Mouse (Mus musculus) kidney, postnatal 36 days (tissue): Measurements from ENCODE around the gene 2510009E07Rik.
"Not testable (repeated sequence)": the region's sequence is repeated elsewhere in the genome, so short reads cannot be mapped to it uniquely, and the experiment has no call there.

Source experiments
- DNase-seq, 2 experiments: peaks; one replicate each; pipeline ENCODE4 v3.0.0; 2021 to 2022; ENCODE audit warnings: mixed read lengths in 2 of 2

The 2510009E07Rik gene

DNA sequence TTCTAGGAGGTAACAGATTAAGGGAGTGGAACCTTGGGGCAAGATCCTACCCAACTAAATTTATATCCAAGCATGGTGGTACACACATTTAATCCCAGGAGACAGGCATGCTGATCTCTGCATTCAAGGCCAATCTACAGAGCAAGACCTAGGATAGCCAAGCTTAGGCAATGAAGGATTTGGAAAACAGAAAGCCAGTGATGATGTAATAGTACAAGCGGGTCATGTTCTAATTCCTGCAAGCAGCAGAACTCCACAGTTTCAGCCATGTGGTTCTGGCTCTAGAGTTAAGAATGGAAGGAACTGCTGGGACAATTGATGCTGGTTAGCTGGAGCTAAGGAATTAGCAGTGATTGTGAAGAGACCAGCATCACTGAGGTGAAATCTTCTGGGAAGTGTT, 20.8 kb downstream of the 2510009E07Rik start:
- DNase-seq, result not testable (repeated sequence)

DNA sequence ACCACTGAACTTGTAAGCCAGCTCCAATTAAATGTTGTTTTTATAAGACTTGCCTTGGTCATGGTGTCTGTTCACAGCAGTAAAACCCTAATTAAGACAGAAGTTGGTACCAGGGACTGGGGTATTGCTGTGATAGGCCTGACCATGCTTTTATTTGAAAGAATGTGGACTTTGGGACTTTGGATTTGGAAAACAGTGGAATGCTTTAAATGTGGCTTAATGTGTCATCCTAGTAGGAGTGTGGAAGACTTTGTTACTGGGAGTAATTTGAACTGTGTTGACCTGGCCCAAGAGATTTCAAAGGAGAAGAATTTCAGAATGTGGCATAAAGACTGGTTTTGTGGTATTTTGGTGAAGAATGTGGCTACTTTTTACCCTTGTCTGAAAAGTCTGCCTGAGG, 21.4 kb downstream of the 2510009E07Rik start:
- DNase-seq, result peak in 1 of 2 experiments; percentile 43

DNA sequence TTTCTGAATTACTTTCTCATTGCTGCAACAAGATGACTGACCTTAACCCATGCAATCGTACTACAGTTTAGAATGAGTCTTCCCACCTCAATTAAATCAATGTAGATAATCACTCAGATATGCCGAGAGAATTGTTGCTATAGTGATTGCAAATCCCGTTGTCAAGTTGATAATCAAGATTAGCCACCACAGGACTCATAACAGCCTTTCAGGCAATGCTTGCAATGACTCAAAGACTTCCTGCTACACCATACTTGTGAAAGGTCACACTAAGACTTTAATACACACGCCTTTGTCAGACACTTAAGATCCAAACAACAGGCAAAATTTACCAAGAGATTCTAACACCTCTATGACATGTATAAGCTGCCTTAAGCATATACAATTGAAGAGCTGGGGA, 22.6 kb downstream of the 2510009E07Rik start:
- no peak for DNase-seq

DNA sequence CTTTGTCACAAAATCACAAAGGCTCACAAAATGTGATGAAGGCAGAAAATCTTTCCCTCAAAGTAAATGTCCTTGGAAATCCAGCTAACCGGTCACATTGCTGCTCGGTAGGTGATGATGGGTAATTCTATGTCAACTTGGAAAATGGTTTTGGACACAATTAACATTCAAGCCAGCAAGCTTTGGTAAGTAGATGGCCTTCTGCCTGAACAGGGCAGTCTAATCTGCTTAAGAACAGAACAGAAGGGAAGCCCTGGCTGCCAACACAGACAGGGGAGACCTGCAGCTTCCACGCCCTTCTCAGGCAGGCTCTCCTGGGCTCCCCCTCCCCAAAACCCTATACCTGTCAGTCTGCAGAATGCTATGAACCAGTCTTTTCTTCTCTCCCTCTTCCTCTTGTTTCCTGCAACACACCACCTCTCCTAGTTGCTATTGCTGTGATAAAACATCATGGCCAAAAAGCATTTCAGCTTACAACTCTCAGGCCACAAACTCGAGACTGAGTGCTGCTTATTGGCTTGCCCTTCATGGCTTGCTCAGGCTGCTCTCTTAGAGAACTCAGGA, 29.0 kb downstream of the 2510009E07Rik start:
- no peak for DNase-seq

DNA sequence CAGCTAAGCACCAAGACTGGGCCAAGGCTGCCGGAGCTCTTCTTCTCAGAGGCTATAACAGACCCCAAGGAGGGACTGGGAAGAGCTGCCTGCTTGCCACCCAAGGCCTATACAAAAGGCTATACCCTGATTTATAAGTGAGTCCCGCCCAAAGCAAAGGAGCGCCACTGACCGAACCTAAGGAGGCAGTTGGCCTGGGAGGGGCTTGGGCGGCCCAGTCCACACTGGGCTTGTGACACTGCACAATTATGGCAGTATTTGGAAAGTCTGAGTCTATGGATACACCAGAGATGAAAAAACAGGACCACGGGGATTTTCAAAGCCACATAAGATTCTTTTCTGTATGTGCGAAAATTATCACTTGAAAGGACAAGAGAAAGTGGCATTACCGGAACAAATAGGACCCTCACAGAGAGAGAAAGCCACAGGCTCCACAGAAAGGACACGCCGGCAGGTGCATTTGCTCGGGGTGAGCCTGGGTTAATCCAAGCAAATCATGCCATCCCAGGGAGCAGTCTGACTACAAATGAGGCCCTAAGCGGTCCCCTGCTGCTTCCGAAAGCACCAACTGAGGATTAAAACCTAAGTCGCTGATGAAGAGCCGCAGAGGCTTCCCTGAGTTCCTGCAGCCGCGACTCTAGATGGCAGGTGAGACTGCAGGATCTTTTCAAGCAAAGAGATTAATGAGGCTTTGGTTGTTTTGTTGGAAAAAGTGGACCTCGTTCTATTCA, 29.7 kb downstream of the 2510009E07Rik start:
- no peak for DNase-seq

DNA sequence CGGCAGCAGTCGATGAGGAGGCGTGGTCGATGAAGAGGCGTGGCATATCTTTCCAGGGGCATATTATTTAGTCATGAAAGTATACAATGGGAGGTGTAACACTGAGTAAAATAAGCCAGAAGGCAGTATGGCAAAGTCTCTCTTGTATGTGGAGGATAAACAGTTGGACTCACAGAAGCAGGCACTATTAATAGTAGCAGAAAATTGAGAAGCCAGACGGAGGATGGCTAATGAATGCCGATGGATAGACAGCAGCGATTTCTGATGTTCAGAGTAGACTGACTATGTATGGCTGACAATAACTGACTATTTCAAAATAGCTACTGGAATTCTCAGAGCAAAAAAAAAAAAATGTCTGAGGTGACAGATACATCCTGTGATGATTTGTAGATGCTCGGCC, 38.5 kb downstream of the 2510009E07Rik start:
- no peak for DNase-seq

DNA sequence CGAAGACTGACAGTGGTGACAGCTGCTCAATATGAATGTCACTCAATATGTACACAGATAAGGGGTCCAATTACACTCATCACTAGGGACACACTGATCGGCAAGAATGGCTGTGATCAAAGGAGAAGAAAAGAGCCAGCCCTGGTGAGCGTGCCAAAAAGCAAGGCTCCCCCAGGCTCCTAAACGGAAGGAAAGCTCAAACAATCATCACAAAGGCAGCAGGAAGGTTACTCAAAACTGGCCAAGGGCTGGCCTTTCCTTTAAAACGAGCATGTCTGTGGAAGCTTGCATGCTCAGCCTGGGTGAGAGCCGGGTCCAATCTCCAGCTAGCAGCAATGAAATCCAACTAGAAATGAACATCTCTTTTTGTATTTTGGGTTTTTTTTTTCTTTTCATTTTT, 39.2 kb downstream of the 2510009E07Rik start:
- peak; percentile 49 to 55 for DNase-seq

DNA sequence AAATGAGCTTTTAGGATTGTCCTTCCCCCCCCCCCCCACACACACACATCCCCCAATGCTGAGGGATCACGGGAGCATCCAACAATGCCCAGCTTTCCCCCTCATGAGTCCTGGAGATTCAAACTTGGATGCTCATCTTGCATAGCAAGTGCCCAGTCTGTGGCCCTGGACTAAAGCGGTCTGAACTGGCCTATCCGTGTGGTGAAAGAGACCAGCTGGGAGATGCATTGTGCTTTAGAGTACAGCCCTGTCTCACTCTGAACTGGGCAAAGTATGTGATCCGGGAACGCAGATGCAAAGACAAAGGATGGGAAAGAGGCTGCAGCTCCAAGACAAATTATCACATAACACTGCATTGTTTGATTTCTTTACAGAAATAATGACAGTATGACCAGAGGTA, 40.1 kb downstream of the 2510009E07Rik start:
- DNase-seq, result no peak

DNA sequence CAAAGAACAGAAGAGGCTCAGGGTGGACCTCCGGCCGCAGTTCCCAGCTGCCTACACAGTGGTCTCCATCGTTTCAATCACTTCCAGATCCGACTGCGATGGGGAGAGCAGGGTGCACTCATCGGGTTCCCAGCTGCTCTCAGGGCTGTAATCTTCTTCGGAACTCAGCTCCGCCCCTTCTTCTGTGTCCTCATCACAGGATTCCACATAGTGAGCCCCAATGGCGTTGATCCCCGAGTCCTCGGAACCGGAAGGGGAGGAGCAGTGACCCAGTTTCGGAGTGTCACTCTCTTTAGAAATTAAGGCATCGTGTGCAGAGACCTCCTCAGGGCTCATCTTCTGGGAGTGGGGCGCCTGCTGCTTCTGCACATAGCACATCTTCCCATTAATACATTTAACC, 41.3 kb downstream of the 2510009E07Rik start:
- DNase-seq, result no peak

DNA sequence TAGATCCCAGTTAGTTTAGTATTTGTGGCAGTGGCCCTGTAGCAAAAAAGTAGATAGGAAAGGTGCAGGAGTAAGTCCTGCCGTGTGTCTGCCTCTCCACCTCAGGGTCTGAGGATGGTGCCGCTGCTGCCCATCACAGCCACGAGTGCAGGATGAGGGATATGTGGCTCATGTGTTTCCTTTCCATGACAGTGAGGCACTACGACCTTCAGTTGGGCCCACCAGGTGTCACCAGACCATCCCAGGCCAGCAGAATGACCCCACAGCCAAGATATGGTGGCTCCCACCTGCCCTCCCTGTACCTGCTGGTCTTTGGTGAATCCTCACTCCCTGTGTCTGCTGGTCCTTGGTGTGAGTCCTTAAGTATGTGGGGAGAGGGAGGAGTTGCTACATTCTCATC, 43.3 kb downstream of the 2510009E07Rik start:
- DNase-seq, result no peak

DNA sequence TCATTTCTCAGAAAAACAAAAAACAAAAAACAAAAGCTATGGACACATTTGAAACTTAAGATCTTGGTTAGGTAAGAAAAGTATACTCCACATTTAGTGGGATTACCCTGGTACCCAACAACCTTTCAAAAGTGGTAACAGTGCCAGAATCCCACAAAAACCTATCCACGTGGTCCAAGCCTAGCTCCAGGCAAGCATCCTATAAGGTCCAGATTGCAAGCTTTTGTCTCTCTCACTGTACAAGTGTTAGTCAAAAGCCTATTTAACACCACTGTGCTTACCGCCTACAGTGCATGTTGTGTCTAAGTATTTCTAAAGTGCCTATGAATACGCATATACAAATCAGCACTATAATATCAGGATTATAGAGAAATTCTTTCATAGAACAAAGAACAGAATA, 44.2 kb downstream of the 2510009E07Rik start:
- no peak for DNase-seq

DNA sequence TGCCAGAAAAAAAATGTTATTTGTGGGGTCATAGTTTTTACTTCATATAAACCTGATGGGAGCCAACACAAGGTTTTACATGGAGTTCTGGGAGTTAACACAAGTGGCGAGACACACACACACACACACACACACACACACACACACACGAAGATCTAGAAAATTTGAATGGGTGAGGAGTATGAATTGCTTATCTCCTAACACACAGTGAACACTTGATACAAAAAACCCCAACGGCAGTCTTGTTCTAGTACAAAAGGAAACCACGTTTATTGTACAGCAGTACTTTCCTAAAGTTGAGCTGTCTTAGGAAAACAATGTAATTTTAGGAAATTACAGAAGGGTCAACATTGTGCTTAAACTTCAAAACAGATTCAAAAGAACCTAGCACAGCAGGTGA, 45.7 kb downstream of the 2510009E07Rik start:
- no peak for DNase-seq

DNA sequence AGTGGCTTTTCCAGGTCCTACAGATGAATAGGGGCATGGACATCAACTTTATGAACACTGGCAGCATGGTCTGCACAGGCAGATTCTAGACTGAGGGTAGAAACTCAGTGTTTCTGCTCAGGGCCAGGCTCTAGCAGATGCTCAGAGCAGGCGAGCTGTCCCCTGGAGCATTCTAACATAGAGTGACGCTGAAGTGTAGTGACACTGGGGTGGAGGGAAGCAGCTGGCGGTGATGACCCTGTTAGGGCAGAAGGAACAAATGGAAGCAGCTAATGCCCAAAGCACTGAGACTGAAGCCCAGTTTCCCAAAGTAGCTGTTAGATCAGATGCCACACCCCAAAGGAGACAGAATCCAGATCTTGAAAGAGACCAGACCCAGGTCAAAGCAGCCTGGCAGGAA, 48.0 kb downstream of the 2510009E07Rik start:
- no peak for DNase-seq

DNA sequence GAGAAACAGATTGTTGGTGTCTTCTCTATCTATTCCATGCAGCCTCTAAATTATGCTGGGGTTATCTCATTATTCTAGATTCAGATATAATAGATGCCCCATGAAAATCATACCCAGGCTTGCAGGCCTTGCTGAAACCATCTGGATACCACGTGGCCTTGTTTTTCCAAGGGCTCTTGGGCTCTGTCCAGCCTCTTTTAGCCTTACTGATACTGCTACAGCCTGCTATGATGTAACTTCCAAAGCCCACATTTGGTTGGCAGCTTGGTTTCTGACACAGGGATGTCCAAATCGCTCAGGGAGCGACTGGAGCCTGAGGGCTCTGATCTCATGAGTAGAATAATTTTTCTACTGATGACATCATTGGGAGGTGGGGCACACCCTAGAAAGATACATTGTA, 48.5 kb downstream of the 2510009E07Rik start:
- DNase-seq, result no peak

DNA sequence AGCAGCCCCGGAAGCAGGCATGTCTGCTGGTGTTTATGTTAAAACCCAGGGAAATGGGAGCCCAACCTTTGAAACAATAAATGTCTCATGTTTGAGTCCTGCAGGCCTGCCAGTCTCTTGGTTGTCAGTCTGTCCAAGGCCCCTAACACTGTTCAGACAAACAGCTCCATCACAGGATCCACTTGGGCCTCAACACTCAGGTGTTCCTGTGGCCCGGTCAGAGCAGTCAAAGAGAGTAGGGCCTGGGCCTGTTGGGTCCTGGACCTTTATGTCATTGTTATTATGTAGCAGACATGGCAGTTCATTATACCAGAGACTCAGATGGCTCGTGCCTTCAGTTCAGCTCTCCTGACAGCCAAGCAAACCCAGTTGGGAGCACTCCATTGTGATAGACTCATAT, 49.9 kb downstream of the 2510009E07Rik start:
- no peak for DNase-seq

DNA sequence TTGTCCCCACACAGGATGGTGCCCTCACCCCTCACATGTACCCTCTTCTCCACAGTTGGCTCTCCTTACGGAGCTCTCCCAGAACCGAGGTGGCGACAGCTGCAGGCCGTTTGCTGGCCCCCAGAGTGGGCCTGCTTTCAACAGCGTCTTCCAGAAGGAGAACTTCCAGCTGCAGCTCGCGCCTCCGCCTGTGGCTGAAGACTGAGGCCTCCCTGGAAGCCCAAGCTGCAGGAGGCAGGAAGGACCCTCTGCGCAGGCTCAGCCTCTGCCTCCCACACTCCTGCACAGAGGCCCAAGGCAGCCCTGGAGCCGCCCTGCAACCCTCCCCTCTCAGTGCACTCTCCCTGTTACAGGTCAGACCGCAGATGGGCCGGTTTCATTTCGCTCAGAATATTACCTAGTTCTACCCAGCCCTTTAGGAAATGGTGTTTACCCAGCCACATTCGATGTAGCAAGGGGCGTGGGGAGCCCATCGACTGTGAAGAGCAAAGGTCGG, 50.4 kb downstream of the 2510009E07Rik start:
- peak; percentile 80 to 85 for DNase-seq

DNA sequence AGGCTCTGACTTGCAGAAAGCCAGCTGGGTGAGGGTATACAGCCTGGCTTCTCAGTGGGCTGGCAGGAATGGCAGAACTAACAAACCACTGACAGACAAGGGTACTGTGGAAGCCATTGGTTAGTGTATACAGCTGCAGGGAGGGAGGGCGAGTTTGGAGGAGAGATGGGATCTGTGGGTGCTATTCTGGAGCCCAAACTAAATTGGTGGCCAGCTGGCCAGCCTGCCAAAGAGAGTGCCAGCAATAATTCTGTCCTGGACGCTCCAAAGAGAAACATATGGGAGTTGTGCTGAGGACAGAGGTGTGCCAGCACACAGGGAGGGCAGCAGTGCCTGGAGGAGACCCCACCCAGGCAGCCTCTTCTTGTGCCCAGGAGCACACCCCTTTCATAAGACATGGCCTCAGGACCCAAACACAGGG, 50.8 kb downstream of the 2510009E07Rik start:
- DNase-seq, result no peak

DNA sequence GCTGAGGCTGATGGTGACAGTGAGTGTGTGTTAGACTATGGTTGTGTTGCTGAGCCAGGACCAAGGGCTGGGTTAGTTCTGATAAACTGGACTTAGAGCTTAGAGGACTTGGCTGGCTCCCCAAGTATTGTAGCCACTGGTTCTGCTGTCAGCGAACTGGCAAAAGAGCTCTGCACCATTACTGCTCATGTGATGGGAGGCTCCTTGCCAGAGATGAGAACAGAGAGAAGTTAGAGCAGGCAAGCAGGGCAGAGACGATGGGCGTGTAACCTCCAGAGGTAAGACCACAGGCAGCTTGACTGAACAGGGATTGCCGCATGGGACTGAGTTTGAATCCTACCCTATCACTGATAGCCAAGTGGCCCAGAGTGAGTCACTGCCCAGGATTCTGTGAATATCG, 51.6 kb downstream of the 2510009E07Rik start:
- peak; percentile 75 to 81 for DNase-seq

DNA sequence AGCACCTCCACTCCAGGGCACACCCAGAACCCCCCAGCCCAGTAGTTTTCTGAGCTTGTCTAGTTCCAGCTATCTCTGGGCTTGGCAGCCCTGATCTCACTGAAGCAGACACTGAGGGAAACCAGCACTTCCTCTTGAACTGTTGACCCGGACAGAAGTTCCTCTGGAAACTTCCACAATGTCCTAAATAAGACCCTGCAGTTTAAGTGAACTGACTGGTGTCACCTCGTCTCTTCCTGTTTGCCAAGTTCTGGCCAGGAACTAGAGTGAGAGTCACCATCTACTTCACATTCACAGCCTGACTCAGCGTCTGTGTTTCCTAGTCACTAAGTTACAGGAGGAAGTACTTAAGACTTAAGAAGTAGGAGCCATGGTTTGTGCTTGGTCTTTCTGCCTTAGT, 52.5 kb downstream of the 2510009E07Rik start:
- DNase-seq, result peak; percentile 53 to 77

DNA sequence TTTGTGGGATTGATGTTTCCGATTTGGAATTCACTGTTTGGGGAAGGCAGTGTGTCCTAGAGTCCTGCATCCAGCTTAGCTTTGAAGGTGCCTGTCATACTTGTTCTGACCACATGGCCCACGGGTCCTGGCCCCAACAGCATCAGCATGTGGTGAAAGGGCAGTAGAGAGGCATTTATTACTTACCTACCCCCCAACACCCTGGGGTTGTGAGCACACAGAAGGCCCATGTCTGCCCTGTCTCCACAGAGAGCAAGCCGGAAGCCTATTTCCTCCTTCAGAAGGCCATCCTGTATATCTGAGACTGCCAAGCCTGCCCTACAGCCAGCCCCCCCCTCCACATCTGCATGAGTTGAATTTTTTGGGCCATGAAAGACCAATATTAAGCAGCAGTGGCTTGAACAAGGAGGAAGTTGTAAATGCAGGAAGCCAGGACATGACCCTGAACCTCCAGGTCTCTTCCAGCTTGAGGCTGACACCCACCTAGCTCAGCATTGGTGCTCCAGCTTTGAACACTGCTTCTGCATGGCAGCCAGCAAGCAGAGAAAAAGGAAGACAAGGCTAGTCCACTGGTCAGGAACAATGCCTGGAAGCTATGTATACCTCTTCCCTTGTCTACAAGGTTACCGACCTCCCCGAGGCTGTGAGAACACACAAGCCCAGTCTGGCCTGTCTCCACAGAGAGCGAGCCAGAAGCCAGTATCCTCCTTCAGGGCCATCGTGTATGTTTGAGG, 53.5 kb downstream of the 2510009E07Rik start:
- DNase-seq, result peak; percentile 41 to 55

DNA sequence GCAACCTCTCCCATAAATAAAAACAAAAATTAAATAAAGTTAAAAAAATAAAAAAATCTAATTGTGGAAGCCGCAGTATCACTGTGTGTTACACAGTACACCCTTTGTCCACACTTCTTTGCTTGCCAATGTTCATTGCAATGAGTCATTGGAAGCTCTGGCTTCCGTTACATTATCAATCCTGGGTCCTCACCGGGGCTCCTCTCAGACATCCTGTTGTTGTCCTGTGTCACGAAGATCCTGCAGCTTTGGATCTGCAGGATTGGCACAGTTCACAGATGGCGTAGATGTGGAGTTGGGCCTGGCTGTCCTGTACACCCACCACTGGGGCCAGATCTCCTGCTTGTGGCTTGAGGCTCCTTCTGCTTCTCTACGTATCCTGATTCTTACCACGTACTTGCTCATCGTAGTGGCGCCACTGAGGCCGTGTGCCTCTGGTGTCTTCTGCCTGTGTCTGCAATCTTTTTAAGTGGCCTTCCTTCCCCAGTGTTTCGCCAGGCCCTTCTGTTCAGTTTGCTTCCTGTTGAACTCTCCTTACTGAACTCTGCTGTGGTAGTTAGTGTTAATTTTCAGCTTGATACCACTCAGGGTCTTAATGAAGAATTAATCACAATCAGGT, 57.2 kb downstream of the 2510009E07Rik start:
- DNase-seq, result no peak

DNA sequence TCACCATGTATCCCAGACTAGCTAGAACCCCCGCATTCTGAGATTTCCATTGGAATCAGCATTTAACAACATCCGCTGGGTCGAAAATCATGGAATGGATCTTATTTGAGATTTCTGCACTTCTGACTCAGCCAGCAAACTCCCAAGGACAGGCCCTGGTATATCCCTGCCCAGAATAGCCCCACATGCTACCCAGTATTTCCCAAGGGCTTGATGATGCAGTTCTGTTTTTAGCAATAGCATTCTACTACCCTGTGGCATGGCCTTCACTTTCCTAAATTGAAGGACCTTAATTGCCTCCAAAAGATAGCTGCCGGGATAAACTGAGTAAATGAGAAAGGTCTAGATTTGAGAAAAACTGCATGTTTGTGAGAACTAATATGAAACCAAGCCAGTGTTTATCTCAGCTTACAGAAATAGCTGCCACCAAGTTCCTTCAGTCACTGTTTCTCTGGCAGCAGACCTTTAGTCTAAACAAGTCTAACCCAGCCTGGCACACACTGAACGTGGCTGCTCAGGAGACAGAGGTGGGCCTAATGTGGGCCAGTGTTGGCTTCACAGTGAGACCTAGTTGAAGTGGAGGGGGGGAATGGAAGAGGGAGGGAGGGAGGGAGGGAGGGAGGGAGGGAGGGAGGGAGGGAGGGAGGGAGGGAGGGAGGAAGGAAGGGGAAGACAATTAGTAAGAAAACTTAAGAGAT, 58.2 kb downstream of the 2510009E07Rik start:
- DNase-seq, result no peak

DNA sequence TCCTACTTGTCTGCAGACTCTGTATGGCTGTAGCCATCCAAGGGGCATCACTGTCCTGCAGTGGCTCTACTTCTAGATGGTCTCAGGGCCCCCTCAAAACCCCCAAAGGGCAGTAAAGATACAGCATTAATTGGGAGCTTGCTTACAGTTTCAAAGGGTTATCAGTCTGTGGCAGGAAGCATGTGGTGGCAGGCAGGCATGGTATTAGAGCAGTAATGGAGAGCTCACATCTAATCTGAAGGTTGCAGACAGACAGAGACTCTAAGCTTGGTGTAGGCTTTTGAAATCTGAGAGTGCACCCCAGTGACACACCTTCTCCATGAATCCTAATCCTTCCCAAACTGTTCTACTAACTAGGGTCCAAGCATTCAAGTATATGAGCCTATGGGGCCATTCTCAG, 60.0 kb downstream of the 2510009E07Rik start:
- no peak for DNase-seq
